Mouse (Mus musculus) liver, embryonic 14.5 days (tissue): ENCODE measurements around the gene Theg. TPM values are rescaled to one million over a fixed set of nuclear protein-coding genes. Genes with fewer than 3 reads are reported as not detected.

Source experiments
- ATAC-seq: fragments of 200-750 bp; cut with Nextera tagmentation; 2 replicates; pipeline ENCODE4 v1.8.0; 2017; ENCODE audit warnings: moderate number of reproducible peaks, mild to moderate bottlenecking, moderate library complexity; ENCODE audit not compliant: insufficient read depth
- DNase-seq, 3 experiments: peaks; one replicate each; pipeline ENCODE4 v3.0.0-alpha.2; 2012 to 2013; ENCODE audit warnings: low read depth in 3 of 3, low spot score in 3 of 3
- H3K27ac ChIP-seq: fragments of 300-500 bp; sonication (generic); 2 replicates; pipeline ENCODE4 v1.5.1; 2014; ENCODE audit warnings: moderate library complexity, mild to moderate bottlenecking, control low read depth, inconsistent platforms
- H3K27me3 ChIP-seq: fragments of 300-500 bp; sonication (generic); 2 replicates; pipeline ENCODE4 v1.6.1; 2014; ENCODE audit warnings: mild to moderate bottlenecking, low read length, moderate library complexity; ENCODE audit not compliant: control insufficient read depth, insufficient read depth
- H3K36me3 ChIP-seq: fragments of 300-500 bp; sonication (generic); replicated peaks from 2 replicates; pipeline ENCODE4 v1.6.1; 2014; ENCODE audit warnings: low read depth; ENCODE audit not compliant: control insufficient read depth, insufficient read depth
- H3K4me1 ChIP-seq, 2 experiments: fragments of 200-500 bp in 1 of 2; fragments of 300-500 bp in 1 of 2; sonication (generic) in 1 of 2; replicated peaks; 2 replicates each; pipeline ENCODE4 v1.6.1; 2012 to 2014; ENCODE audit warnings: antibody characterized with exemption in 1 of 2, inconsistent platforms in 1 of 2, low read length in 1 of 2; ENCODE audit not compliant: control insufficient read depth in 2 of 2, insufficient read depth in 2 of 2
- H3K4me2 ChIP-seq: fragments of 300-500 bp; sonication (generic); 2 replicates; pipeline ENCODE4 v1.6.1; 2014; ENCODE audit warnings: low read depth, mild to moderate bottlenecking, control low read depth, moderate library complexity
- H3K4me3 ChIP-seq, 2 experiments: fragments of 200-500 bp in 1 of 2; fragments of 300-500 bp in 1 of 2; sonication (generic) in 1 of 2; 2 replicates each; pipeline ENCODE4 v1.5.1; 2012 to 2014; ENCODE audit warnings: low read depth in 2 of 2, low read length in 2 of 2, mild to moderate bottlenecking in 2 of 2, control low read depth in 1 of 2, inconsistent platforms in 1 of 2, moderate library complexity in 1 of 2; ENCODE audit not compliant: insufficient read depth in 1 of 2
- H3K9ac ChIP-seq: fragments of 300-500 bp; sonication (generic); replicated peaks from 2 replicates; pipeline ENCODE4 v1.6.1; 2014; ENCODE audit warnings: mild to moderate bottlenecking, control low read depth, moderate library complexity
- H3K9me3 ChIP-seq: fragments of 300-500 bp; sonication (generic); 2 replicates; pipeline ENCODE4 v1.6.1; 2016; ENCODE audit warnings: low read length, mixed read lengths; ENCODE audit not compliant: control insufficient read depth
- CTCF ChIP-seq: IDR thresholded peaks from 2 replicates; pipeline ENCODE4 v1.5.1; 2016; ENCODE audit warnings: antibody characterized with exemption, low read depth, control low read depth
- EP300 ChIP-seq: IDR thresholded peaks from 2 replicates; pipeline ENCODE4 v1.6.1; 2016; ENCODE audit warnings: antibody characterized with exemption, low read depth
- WGBS: fragments of 180-500 bp; shearing (Covaris S2); extraction: QIAGEN DNeasy Blood & Tissue Kit; methylation state at CpG from one replicate; pipeline ENCODE4 v1.1.7; 2014; ENCODE audit not compliant: insufficient replicate concordance; 5-methylcytosine and 5-hydroxymethylcytosine counted together
- polyA plus RNA-seq, 2 experiments: library from polyadenylated mRNA; depleted of rRNA in 1 of 2; stranded (reverse) in 1 of 2; unstranded in 1 of 2; fragments of >200 nt; fragmentation: Nextera tagmentation in 1 of 2; extraction: Ambion mirVana in 1 of 2; gene quantifications; 2 replicates each; pipeline versions ENCODE4 v1.2.1 to v1.2.3; 2012 to 2014

The Theg gene
- polyA plus RNA-seq, 2 experiments, result not detected

GRCm38 (mm10) chr10:79626156-79626555 lies 39.0 kb upstream of the Theg start:
- Histone ChIP-seq H3K27me3 (no peaks in the 10 kb centered on the region), H3K4me3 (no peak overlapping the region), H3K4me2 (no peak overlapping the region), H3K27ac (no peak overlapping the region), H3K4me1 (no peaks in the 10 kb centered on the region), H3K36me3 (no peaks in the 10 kb centered on the region), H3K9me3 (no peaks in the 10 kb centered on the region), H3K9ac (no peak overlapping the region)
- DNase-seq (no peak), ATAC-seq (no peak)
- WGBS, result 65% methylated on average over 10 of the region's 10 CpGs
- no peak for TF ChIP-seq EP300
- no peak for TF ChIP-seq CTCF

DNA sequence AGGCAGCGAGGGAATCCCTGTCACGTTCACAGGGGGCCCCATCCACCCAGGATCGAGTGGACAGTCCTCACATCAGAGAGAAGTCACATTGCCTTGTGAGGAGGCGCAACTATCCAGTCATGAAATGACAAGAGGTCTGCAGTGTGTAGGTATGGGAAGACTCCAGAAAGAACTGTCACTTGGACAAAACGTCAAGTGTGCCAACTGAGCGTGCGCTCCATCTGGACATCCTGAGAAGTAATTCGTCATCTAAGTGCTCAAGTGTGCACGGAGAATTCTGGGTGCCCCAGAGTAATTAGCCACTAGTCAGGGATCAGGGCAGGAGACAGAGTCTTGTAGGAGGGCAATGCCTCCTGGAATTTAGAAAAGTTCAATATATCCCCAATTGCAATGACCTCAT lies 38.3 kb upstream of the Theg start:
- no peak for ATAC-seq
- no peak overlapping the region for H3K4me3 ChIP-seq
- no peaks in the 10 kb centered on the region for H3K36me3 ChIP-seq
- H3K4me1 ChIP-seq, result no peaks in the 10 kb centered on the region
- no peak overlapping the region for H3K27ac ChIP-seq
- no peak overlapping the region for H3K9ac ChIP-seq
- H3K27me3 ChIP-seq, result no peaks in the 10 kb centered on the region
- 61% methylated on average over 9 of the region's 9 CpGs for WGBS
- TF ChIP-seq CTCF (no peak), EP300 (no peak)
- DNase-seq, result no peak
- no peaks in the 10 kb centered on the region for H3K9me3 ChIP-seq
- no peak overlapping the region for H3K4me2 ChIP-seq

DNA sequence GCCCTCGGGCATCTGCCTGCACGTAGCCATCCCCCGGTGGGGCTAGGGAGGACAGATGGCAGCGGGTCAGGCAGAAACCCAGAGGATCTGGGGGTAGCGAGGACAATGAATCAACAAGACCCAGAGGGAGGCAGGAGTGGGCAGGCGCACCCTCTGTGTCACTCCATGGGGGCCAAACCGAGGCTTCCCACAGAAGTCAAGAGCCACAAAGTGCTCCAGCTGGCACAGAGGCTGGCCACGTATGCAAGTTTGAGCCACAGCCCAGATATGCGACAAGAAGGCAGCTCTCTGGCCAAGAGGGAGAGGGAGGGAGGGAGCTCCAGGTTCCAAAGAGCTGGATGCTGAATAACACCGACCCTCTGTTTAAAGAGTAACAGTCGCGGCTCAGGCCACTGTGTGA lies 36.8 kb upstream of the Theg start:
- Histone ChIP-seq H3K4me1 (no peaks in the 10 kb centered on the region), H3K4me2 (no peak overlapping the region), H3K9ac (no peak overlapping the region), H3K4me3 (no peak overlapping the region), H3K27me3 (no peaks in the 10 kb centered on the region), H3K9me3 (no peaks in the 10 kb centered on the region), H3K36me3 (no peaks in the 10 kb centered on the region), H3K27ac (no peak overlapping the region)
- DNase-seq (no peak), ATAC-seq (no peak)
- TF ChIP-seq EP300 (no peak), CTCF (no peak)
- WGBS, result 59% methylated on average over 12 of the region's 12 CpGs

- Histone ChIP-seq H3K4me2 (no peak overlapping the region), H3K27ac (no peak overlapping the region), H3K27me3 (peaks cover 23% of the 10 kb centered on the region), H3K4me1 (no peaks in the 10 kb centered on the region), H3K36me3 (no peaks in the 10 kb centered on the region), H3K9ac (no peak overlapping the region), H3K4me3 (no peak overlapping the region), H3K9me3 (no peaks in the 10 kb centered on the region)
- 61% methylated on average over 5 of the region's 5 CpGs for WGBS
- ATAC-seq (no peak), DNase-seq (no peak)
- TF ChIP-seq EP300 (no peak), CTCF (no peak)
Measured at GRCm38 (mm10) chr10:79616376-79616775, 29.2 kb upstream of the Theg start.

- TF ChIP-seq EP300, result no peak
- TF ChIP-seq CTCF, result no peak
- ATAC-seq (no peak), DNase-seq (no peak)
- Histone ChIP-seq H3K4me1 (no peaks in the 10 kb centered on the region), H3K4me3 (no peak overlapping the region), H3K9ac (no peak overlapping the region), H3K36me3 (no peaks in the 10 kb centered on the region), H3K27me3 (peaks cover 23% of the 10 kb centered on the region), H3K27ac (no peak overlapping the region), H3K4me2 (no peak overlapping the region), H3K9me3 (no peaks in the 10 kb centered on the region)
- 15% methylated on average over 8 of the region's 8 CpGs for WGBS
Measured at GRCm38 (mm10) chr10:79615860-79616259, 28.7 kb upstream of the Theg start.
